Mouse (Mus musculus) C2C12 (cell line): ENCODE data around the gene Bdkrb2. TPM values are rescaled to one million over a fixed set of nuclear protein-coding genes. Genes with fewer than 3 reads are reported as not detected.

Source experiments
- H3K27me3 ChIP-seq: one replicate; pipeline ENCODE4 v1.6.1; 2011; ENCODE audit not compliant: control insufficient read depth, insufficient read depth, insufficient read length
- H3K36me3 ChIP-seq: one replicate; pipeline ENCODE4 v1.6.1; 2011; ENCODE audit not compliant: control insufficient read depth, insufficient read depth
- H3K4me3 ChIP-seq: one replicate; pipeline ENCODE4 v1.5.1; 2011; ENCODE audit warnings: mild to moderate bottlenecking, control low read depth; ENCODE audit not compliant: poor library complexity, insufficient read depth, severe bottlenecking
- H3K79me2 ChIP-seq: one replicate; pipeline ENCODE4 v1.6.1; 2011; ENCODE audit not compliant: control insufficient read depth, insufficient read depth
- H3K79me3 ChIP-seq: one replicate; pipeline ENCODE4 v1.6.1; 2011; ENCODE audit warnings: low read depth, control low read depth
- H3ac ChIP-seq: one replicate; pipeline ENCODE3; 2011; ENCODE audit warnings: low read depth; ENCODE audit not compliant: control insufficient read depth, insufficient read length
- CEBPB ChIP-seq: IDR thresholded peaks from one replicate; pipeline ENCODE4 v1.6.1; 2011; ENCODE audit warnings: low read depth, mild to moderate bottlenecking, control low read depth, moderate library complexity
- CTCF ChIP-seq: IDR thresholded peaks from one replicate; pipeline ENCODE4 v1.5.1; 2011; ENCODE audit not compliant: control insufficient read depth, insufficient read depth, insufficient read length
- FOSL1 ChIP-seq: IDR thresholded peaks from one replicate; pipeline ENCODE4 v1.8.0; 2011; ENCODE audit warnings: mild to moderate bottlenecking, low read length; ENCODE audit not compliant: poor library complexity, insufficient read depth, severe bottlenecking
- MAX ChIP-seq: IDR thresholded peaks from one replicate; pipeline ENCODE4 v1.6.1; 2011; ENCODE audit warnings: mild to moderate bottlenecking, control low read depth
- MYOD1 ChIP-seq: IDR thresholded peaks from one replicate; pipeline ENCODE4 v1.6.1; 2011; ENCODE audit warnings: low read depth; ENCODE audit not compliant: control insufficient read depth, insufficient read length
- MYOG ChIP-seq: IDR thresholded peaks from one replicate; pipeline ENCODE4 v1.6.1; 2011; ENCODE audit not compliant: control insufficient read depth, insufficient read length; ENCODE audit errors: extremely low read depth
- USF1 ChIP-seq: IDR thresholded peaks from one replicate; pipeline ENCODE4 v1.6.1; 2011; ENCODE audit warnings: low read depth, mild to moderate bottlenecking, control low read depth, moderate library complexity
- polyA plus RNA-seq: library from polyadenylated mRNA; unstranded; fragments of >200 nt; fragmentation: generic; extraction: Trizol; gene quantifications from one replicate; pipeline ENCODE4 v1.2.1, GENCODE M21; 2012; ENCODE audit warnings: missing spikeins

Bdkrb2 gene
- polyA plus RNA-seq, 1 experiment: 1.2 TPM

DNA sequence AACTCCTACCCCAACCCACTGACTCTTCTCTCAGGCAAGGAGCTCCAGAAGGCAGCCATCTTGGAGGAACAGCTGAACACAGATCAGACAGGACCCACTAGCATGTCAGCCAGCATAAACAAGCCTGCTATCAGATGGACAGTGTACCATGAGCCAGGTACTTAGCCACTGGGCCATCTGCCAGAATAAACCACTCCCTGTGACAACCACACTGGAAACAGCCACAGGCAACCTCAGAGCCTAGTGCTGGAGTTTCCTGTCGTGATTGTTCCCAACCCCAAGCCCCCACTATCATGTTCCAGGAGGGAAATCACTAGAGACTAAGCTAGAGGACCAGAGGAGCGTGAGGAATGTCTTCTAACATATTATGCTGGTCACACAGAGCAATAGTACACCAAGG lies 39.3 kb upstream of the Bdkrb2 start:
- TF ChIP-seq CEBPB (no peak), MYOG (no peak), MYOD1 (no peak), USF1 (no peak), FOSL1 (no peak), CTCF (no peak), MAX (no peak)
- Histone ChIP-seq H3K79me3 (no peaks in the 10 kb centered on the region), H3K4me3 (no peak overlapping the region), H3K27me3 (no peaks in the 10 kb centered on the region), H3K36me3 (no peaks in the 10 kb centered on the region), H3K79me2 (no peaks in the 10 kb centered on the region), H3ac (no peak overlapping the region)

GRCm38 (mm10) chr12:105526186-105526585 lies 36.8 kb upstream of the Bdkrb2 start:
- H3ac ChIP-seq: no peak overlapping the region
- no peaks in the 10 kb centered on the region for H3K27me3 ChIP-seq
- H3K79me3 ChIP-seq: no peaks in the 10 kb centered on the region
- no peaks in the 10 kb centered on the region for H3K79me2 ChIP-seq
- no peak overlapping the region for H3K4me3 ChIP-seq
- TF ChIP-seq USF1 (no peak), MAX (no peak), CEBPB (no peak), MYOG (no peak), CTCF (no peak), FOSL1 (no peak), MYOD1 (no peak)
- no peaks in the 10 kb centered on the region for H3K36me3 ChIP-seq

DNA sequence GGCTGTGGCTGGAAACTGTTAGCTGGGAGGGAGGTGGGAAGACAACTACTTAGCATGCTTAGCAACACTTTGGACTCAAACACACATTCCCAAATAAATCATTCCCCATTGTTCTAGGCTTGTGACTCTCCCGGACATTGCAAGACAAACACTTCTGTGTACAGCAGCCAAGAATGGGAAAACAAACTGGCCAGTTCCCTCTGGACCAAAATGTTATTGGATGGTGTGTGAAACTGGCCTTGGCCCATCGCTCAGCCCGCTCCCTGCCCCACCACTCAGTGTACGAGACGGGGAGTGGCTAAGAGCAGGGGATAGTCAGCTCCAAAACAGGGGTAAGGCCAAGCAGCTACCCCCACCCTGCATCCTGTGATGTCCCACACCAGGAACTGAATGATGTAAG lies 36.2 kb upstream of the Bdkrb2 start:
- Histone ChIP-seq H3K79me2 (no peaks in the 10 kb centered on the region), H3K36me3 (no peaks in the 10 kb centered on the region), H3ac (no peak overlapping the region), H3K79me3 (no peaks in the 10 kb centered on the region), H3K27me3 (no peaks in the 10 kb centered on the region), H3K4me3 (no peak overlapping the region)
- no peak for TF ChIP-seq MAX
- TF ChIP-seq FOSL1: no peak
- TF ChIP-seq CTCF: no peak
- no peak for TF ChIP-seq USF1
- TF ChIP-seq CEBPB: no peak
- TF ChIP-seq MYOD1: no peak
- no peak for TF ChIP-seq MYOG

- TF ChIP-seq MAX (no peak), MYOD1 (no peak)
- no peak overlapping the region for H3ac ChIP-seq
- H3K36me3 ChIP-seq: no peaks in the 10 kb centered on the region
- H3K79me3 ChIP-seq: no peaks in the 10 kb centered on the region
- no peak overlapping the region for H3K4me3 ChIP-seq
- H3K27me3 ChIP-seq: no peaks in the 10 kb centered on the region
- no peaks in the 10 kb centered on the region for H3K79me2 ChIP-seq
Observed at GRCm38 (mm10) chr12:105529545-105529944, 33.5 kb upstream of the Bdkrb2 start.

- H3K4me3 ChIP-seq: no peak overlapping the region
- H3K27me3 ChIP-seq: no peaks in the 10 kb centered on the region
- no peaks in the 10 kb centered on the region for H3K36me3 ChIP-seq
- no peak overlapping the region for H3ac ChIP-seq
- H3K79me3 ChIP-seq: no peaks in the 10 kb centered on the region
- no peak for TF ChIP-seq MAX
- no peak for TF ChIP-seq CEBPB
- TF ChIP-seq MYOD1: no peak
- TF ChIP-seq FOSL1: no peak
- no peak for TF ChIP-seq MYOG
- no peak for TF ChIP-seq USF1
- TF ChIP-seq CTCF: no peak
- no peaks in the 10 kb centered on the region for H3K79me2 ChIP-seq
Observed at GRCm38 (mm10) chr12:105531724-105532371, 31.2 kb upstream of the Bdkrb2 start.

DNA sequence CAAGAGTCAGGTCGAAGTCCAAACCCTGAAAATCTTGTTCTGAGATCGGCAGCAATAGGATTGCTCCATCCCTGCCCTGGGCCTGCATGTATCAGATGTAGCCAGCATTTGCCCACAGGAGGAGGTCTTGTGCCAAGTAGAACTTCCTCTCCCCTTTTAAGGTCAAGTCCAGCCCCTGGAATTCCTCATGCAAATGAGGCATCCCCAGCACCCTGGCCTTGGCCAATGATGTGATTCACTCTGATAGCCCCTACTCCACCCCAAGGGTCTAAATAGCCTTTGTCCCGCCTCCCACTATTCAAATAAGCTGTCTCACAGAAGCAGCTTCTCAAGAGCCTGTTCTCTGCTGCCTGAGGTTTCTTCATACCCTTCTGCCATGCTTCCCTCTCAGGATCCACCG lies 28.2 kb upstream of the Bdkrb2 start:
- Histone ChIP-seq H3K36me3 (no peaks in the 10 kb centered on the region), H3K79me3 (no peaks in the 10 kb centered on the region), H3K4me3 (no peak overlapping the region), H3K79me2 (no peaks in the 10 kb centered on the region), H3K27me3 (no peaks in the 10 kb centered on the region), H3ac (no peak overlapping the region)
- TF ChIP-seq MYOD1 (no peak), FOSL1 (no peak), CTCF (no peak), MYOG (no peak), MAX (no peak), CEBPB (no peak), USF1 (no peak)
